Mouse (Mus musculus) stomach, adult 2 months (tissue): ENCODE results near the gene Olfr600. TPM values are rescaled to one million over a fixed set of nuclear protein-coding genes. Genes with fewer than 3 reads are reported as not detected.

ENCODE experiments used
- polyA plus RNA-seq: library from polyadenylated mRNA; depleted of rRNA; stranded (reverse); fragments of >200 nt; gene quantifications from 2 replicates; pipeline ENCODE4 v1.2.3, GENCODE M21; 2012; rRNA removed

The Olfr600 gene
- polyA plus RNA-seq, result not detected in 2 replicates

GRCm38 (mm10) chr7:103349569-103349968 lies at the start of gene Olfr600:
TSS of gene Olfr600 (minus strand) at chr7:103349669.

GRCm38 (mm10) chr7:103386077-103386476 lies 36.6 kb upstream of the Olfr600 start, which contains the start of gene Olfr603:
TSS of gene Olfr603 (minus strand) at chr7:103386177.

GRCm38 (mm10) chr7:103362555-103362954 lies 13.1 kb upstream of the Olfr600 start, which contains the start of gene Olfr601:
TSS of gene Olfr601 (minus strand) at chr7:103362655.

GRCm38 (mm10) chr7:103335617-103336016 lies 13.9 kb downstream of the Olfr600 start, which contains the start of gene Olfr599:
TSS of gene Olfr599 (plus strand) at chr7:103335917.

GRCm38 (mm10) chr7:103323268-103323667 lies 26.2 kb downstream of the Olfr600 start, which contains the start of gene Olfr598:
TSS of gene Olfr598 (plus strand) at chr7:103323568.

GRCm38 (mm10) chr7:103316015-103316414 lies 33.5 kb downstream of the Olfr600 start, which contains the start of gene Olfr597:
TSS of gene Olfr597 (plus strand) at chr7:103316315.

GRCm38 (mm10) chr7:103305348-103305747 lies 44.1 kb downstream of the Olfr600 start, which contains the start of gene Olfr596:
TSS of gene Olfr596 (plus strand) at chr7:103305648.

Other genes with a start within 250 kb of the Olfr600 start
- not detected in 2 replicates for gene Olfr586, start 224.0 kb downstream of the Olfr600 start, polyA plus RNA-seq
- not detected in 2 replicates for gene Olfr588-ps1, start 208.8 kb downstream of the Olfr600 start, polyA plus RNA-seq
- gene Olfr589, start 193.3 kb downstream of the Olfr600 start, polyA plus RNA-seq, result not detected in 2 replicates
- gene Olfr591, start 171.3 kb downstream of the Olfr600 start, polyA plus RNA-seq, result not detected in 2 replicates
- not detected in 2 replicates for gene Olfr592, start 164.9 kb downstream of the Olfr600 start, polyA plus RNA-seq
- not detected in 2 replicates for gene Olfr593, start 137.8 kb downstream of the Olfr600 start, polyA plus RNA-seq
- gene Olfr594, start 132.7 kb downstream of the Olfr600 start, polyA plus RNA-seq, result not detected in 2 replicates
- gene Usp17ld, start 97.2 kb downstream of the Olfr600 start, polyA plus RNA-seq, result not detected in 2 replicates
- not detected in 2 replicates for gene Olfr596, start 44.0 kb downstream of the Olfr600 start, polyA plus RNA-seq
- gene Olfr597, start 33.4 kb downstream of the Olfr600 start, polyA plus RNA-seq, result not detected in 2 replicates
- gene Olfr598, start 26.1 kb downstream of the Olfr600 start, polyA plus RNA-seq, result not detected in 2 replicates
- gene Olfr599, start 13.8 kb downstream of the Olfr600 start, polyA plus RNA-seq, result not detected in 2 replicates
- gene Olfr601, start 13.0 kb upstream of the Olfr600 start, polyA plus RNA-seq, result not detected in 2 replicates
- not detected in 2 replicates for gene Olfr603, start 36.5 kb upstream of the Olfr600 start, polyA plus RNA-seq
- not detected in 2 replicates for gene Usp17lc, start 65.4 kb upstream of the Olfr600 start, polyA plus RNA-seq
- not detected in 2 replicates for gene Olfr605, start 95.8 kb upstream of the Olfr600 start, polyA plus RNA-seq
- not detected in 2 replicates for gene Olfr606, start 99.4 kb upstream of the Olfr600 start, polyA plus RNA-seq
- not detected in 2 replicates for gene Olfr607, start 114.5 kb upstream of the Olfr600 start, polyA plus RNA-seq
- not detected in 2 replicates for gene Olfr608, start 120.2 kb upstream of the Olfr600 start, polyA plus RNA-seq
- gene Olfr609, start 148.4 kb upstream of the Olfr600 start, polyA plus RNA-seq, result not detected in 2 replicates
- gene Olfr610, start 162.5 kb upstream of the Olfr600 start, polyA plus RNA-seq, result not detected in 2 replicates
- not detected in 2 replicates for gene Olfr611, start 171.2 kb upstream of the Olfr600 start, polyA plus RNA-seq
- not detected in 2 replicates for gene Olfr612, start 193.0 kb upstream of the Olfr600 start, polyA plus RNA-seq
- gene Olfr613, start 198.4 kb upstream of the Olfr600 start, polyA plus RNA-seq, result not detected in 2 replicates
- not detected in 2 replicates for gene Olfr615, start 206.4 kb upstream of the Olfr600 start, polyA plus RNA-seq
- not detected in 2 replicates for gene Olfr616, start 219.5 kb upstream of the Olfr600 start, polyA plus RNA-seq
- gene Olfr617, start 223.4 kb upstream of the Olfr600 start, polyA plus RNA-seq, result not detected in 2 replicates
- not detected in 2 replicates for gene Olfr618, start 240.4 kb upstream of the Olfr600 start, polyA plus RNA-seq